In the genomic region with DNA sequence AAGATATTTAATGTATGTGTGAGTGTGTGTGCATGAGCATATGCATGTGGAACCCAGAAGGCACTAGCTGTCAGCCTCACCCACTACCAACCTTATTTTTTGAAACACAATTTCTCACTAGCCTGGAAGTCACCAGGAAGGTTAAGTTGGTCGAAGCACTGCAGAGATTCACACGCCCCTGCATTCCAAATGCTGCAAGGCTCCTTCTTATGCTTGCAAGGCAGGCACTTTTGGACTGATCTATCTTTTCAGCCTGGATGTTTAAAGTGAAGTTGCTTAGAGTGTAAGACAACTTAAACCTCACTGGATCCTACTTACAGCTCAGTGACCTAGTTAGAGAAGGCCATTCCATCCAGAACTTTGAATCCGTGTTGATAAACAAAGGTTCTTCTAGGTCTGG, we compare ENCODE assay signal across 24 mouse cellular contexts.
"Had no signal": no experiment of that assay in that cellular context is flagged by ENCODE, and none has a peak within 500 bp of the region (broad histone marks: within the 10 kb centered on the region; RNA-seq: fewer than 3 reads in every experiment).

No protein-coding gene starts in this region.

- H3K27me3 ChIP-seq: heart, embryonic 12.5 days; hindbrain, embryonic 13.5 days; hindbrain, embryonic 15.5 days; kidney, embryonic 15.5 days; limb, embryonic 12.5 days; liver, embryonic 13.5 days; liver, embryonic 15.5 days had no signal

- H3K27ac ChIP-seq: hindbrain, embryonic 13.5 days; hindbrain, embryonic 15.5 days; hindbrain, postnatal 0 days; kidney, embryonic 15.5 days; kidney, postnatal 0 days; layer of hippocampus, adult 2 months; left cerebral cortex, adult 2 months; limb, embryonic 10.5 days; limb, embryonic 12.5 days; liver, embryonic 13.5 days; liver, embryonic 15.5 days had no signal

- DNase-seq: gastrocnemius, postnatal 14 days; gastrocnemius, postnatal 36 days; heart, adult 18-20 months; heart, postnatal 10 days; kidney, adult 11 months; kidney, adult 2 months; kidney, adult 9 months; kidney, postnatal 14 days; kidney, postnatal 4 days; liver; liver, embryonic 13.5 days had no signal

- H3K36me3 ChIP-seq: heart, embryonic 12.5 days; hindbrain, embryonic 13.5 days; hindbrain, embryonic 15.5 days; kidney, embryonic 15.5 days; limb, embryonic 10.5 days; limb, embryonic 12.5 days; liver, embryonic 13.5 days; liver, embryonic 15.5 days had no signal

- H3K4me2 ChIP-seq: heart, embryonic 12.5 days; hindbrain, embryonic 13.5 days; hindbrain, embryonic 15.5 days; kidney, embryonic 15.5 days; limb, embryonic 12.5 days; liver, embryonic 11.5 days; liver, embryonic 13.5 days; liver, embryonic 15.5 days had no signal

- ATAC-seq: hindbrain, postnatal 0 days; intestine, embryonic 16.5 days had no signal

- H3K4me1 ChIP-seq: heart, embryonic 12.5 days; hindbrain, embryonic 13.5 days; hindbrain, embryonic 15.5 days; kidney, embryonic 15.5 days; limb, embryonic 10.5 days; limb, embryonic 12.5 days; liver, embryonic 13.5 days; liver, embryonic 15.5 days had no signal

- H3K4me3 ChIP-seq: heart, embryonic 12.5 days; hindbrain, embryonic 13.5 days; hindbrain, embryonic 15.5 days; kidney, embryonic 15.5 days; layer of hippocampus, adult 2 months; left cerebral cortex, adult 2 months; limb, embryonic 10.5 days; limb, embryonic 12.5 days; liver, embryonic 13.5 days; liver, embryonic 15.5 days had no signal

- H3K9ac ChIP-seq: heart, embryonic 12.5 days; hindbrain, embryonic 13.5 days; hindbrain, embryonic 15.5 days; kidney, embryonic 15.5 days; limb, embryonic 12.5 days; liver, embryonic 13.5 days; liver, embryonic 15.5 days had no signal

- H3K9me3 ChIP-seq: hindbrain, embryonic 13.5 days; hindbrain, embryonic 15.5 days; kidney, embryonic 15.5 days; limb, embryonic 10.5 days; limb, embryonic 12.5 days; liver, embryonic 13.5 days; liver, embryonic 15.5 days had no signal
